Mouse (Mus musculus) intestine, postnatal 0 days (tissue): ENCODE measurements around the gene Cntrob. TPM values are rescaled to one million over a fixed set of nuclear protein-coding genes. Genes with fewer than 3 reads are reported as not detected.

Source experiments
- ATAC-seq: fragments of 200-750 bp; cut with Nextera tagmentation; 2 replicates; pipeline ENCODE4 v1.8.0; 2017; ENCODE audit warnings: mild to moderate bottlenecking, moderate TSS enrichment, moderate library complexity
- H3K27ac ChIP-seq: fragments of 300-500 bp; sonication (generic); 2 replicates; pipeline ENCODE4 v1.5.1; 2014; ENCODE audit warnings: mild to moderate bottlenecking, low read depth, low read length, moderate library complexity
- H3K27me3 ChIP-seq: fragments of 300-500 bp; sonication (generic); replicated peaks from 2 replicates; pipeline ENCODE4 v1.6.1; 2014; ENCODE audit warnings: low read length, mixed read lengths; ENCODE audit not compliant: control insufficient read depth, insufficient read depth
- H3K36me3 ChIP-seq: fragments of 300-500 bp; sonication (generic); 2 replicates; pipeline ENCODE4 v1.6.1; 2014; ENCODE audit warnings: mild to moderate bottlenecking, moderate library complexity; ENCODE audit not compliant: control insufficient read depth, insufficient read depth
- H3K4me1 ChIP-seq: fragments of 300-500 bp; sonication (generic); replicated peaks from 2 replicates; pipeline ENCODE4 v1.6.1; 2014; ENCODE audit warnings: antibody characterized with exemption, low read length, mixed read lengths; ENCODE audit not compliant: control insufficient read depth, insufficient read depth
- H3K4me2 ChIP-seq: fragments of 300-500 bp; sonication (generic); replicated peaks from 2 replicates; pipeline ENCODE4 v1.6.1; 2014; ENCODE audit warnings: low read depth, mild to moderate bottlenecking, moderate library complexity
- H3K4me3 ChIP-seq: fragments of 300-500 bp; sonication (generic); 2 replicates; pipeline ENCODE4 v1.5.1; 2014; ENCODE audit warnings: low read depth, low read length
- H3K9ac ChIP-seq: fragments of 300-500 bp; sonication (generic); 2 replicates; pipeline ENCODE4 v1.6.1; 2014; ENCODE audit warnings: mild to moderate bottlenecking, low read depth, low read length
- H3K9me3 ChIP-seq: fragments of 300-500 bp; sonication (generic); 2 replicates; pipeline ENCODE4 v1.6.1; 2016; ENCODE audit warnings: mixed run types; ENCODE audit not compliant: control insufficient read depth
- CTCF ChIP-seq: sonication (generic); IDR thresholded peaks from 2 replicates; pipeline ENCODE4 v1.5.1; 2016; ENCODE audit warnings: low read depth, mild to moderate bottlenecking, control low read depth, antibody characterized with exemption, moderate library complexity
- WGBS: fragments of 180-500 bp; shearing (Covaris S2); extraction: QIAGEN DNeasy Blood & Tissue Kit; methylation state at CpG from one replicate; pipeline ENCODE4 v1.1.7; 2014; 5-methylcytosine and 5-hydroxymethylcytosine counted together
- polyA plus RNA-seq: library from polyadenylated mRNA; unstranded; fragments of >200 nt; fragmentation: Nextera tagmentation; extraction: Ambion mirVana; gene quantifications from 2 replicates; pipeline ENCODE4 v1.2.1, GENCODE M21; 2015

Cntrob gene
- polyA plus RNA-seq, 1 experiment from 2014 or later: 7.9 TPM

DNA sequence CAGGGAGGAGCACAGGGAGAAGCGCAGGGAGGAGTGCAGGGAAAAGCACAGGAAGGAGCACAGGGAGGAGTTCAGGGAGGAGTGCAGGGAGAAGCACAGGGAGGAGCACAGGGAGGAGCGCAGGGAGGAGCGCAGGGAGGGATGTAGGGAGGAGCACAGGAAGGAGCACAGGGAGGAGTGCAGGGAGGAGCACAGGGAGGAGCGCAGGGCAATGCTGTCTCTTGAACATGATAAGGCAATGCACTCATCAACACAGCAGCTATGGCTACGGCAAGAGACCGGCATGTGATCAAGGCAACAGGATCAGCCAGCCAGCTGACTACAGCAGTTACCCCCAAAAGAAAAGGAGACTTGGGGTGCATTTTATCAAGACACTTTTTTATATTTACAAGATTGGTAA lies 7.2 kb downstream of the Cntrob start:
- Histone ChIP-seq H3K9me3 (no peaks in the 10 kb centered on the region), H3K27me3 (no peaks in the 10 kb centered on the region), H3K4me1 (no peaks in the 10 kb centered on the region), H3K27ac (no peak overlapping the region), H3K4me2 (no peak overlapping the region), H3K9ac (no peak overlapping the region), H3K4me3 (no peak overlapping the region), H3K36me3 (peaks cover 37% of the 10 kb centered on the region)
- ATAC-seq: no peak
- no peak for TF ChIP-seq CTCF
- WGBS: 96% methylated on average over 6 of the region's 6 CpGs

DNA sequence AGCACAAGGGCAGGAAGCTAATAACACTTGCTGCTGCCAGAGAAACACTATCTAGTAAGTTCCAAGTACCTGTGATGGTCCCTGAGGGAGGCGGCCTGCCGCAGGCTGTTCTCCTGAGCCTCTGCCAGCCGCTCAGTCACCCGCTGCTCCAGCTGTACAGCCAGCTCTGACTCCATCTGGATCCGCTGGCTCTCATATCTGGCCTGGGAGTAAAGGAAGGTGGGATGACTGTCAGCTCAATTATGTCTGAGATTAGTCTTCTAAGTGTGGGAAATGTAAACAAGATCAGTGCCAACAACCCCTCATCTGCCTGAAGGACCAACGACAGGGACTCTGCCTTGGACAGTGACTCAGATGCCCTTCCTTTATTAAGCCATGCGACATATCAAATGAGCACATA lies 12.3 kb downstream of the Cntrob start:
- Histone ChIP-seq H3K4me3 (no peak overlapping the region), H3K27me3 (no peaks in the 10 kb centered on the region), H3K4me2 (no peak overlapping the region), H3K27ac (no peak overlapping the region), H3K9ac (no peak overlapping the region), H3K9me3 (no peaks in the 10 kb centered on the region), H3K4me1 (no peaks in the 10 kb centered on the region), H3K36me3 (peaks cover 52% of the 10 kb centered on the region)
- TF ChIP-seq CTCF: no peak
- WGBS: 78% methylated on average over 7 of the region's 7 CpGs
- ATAC-seq: no peak

DNA sequence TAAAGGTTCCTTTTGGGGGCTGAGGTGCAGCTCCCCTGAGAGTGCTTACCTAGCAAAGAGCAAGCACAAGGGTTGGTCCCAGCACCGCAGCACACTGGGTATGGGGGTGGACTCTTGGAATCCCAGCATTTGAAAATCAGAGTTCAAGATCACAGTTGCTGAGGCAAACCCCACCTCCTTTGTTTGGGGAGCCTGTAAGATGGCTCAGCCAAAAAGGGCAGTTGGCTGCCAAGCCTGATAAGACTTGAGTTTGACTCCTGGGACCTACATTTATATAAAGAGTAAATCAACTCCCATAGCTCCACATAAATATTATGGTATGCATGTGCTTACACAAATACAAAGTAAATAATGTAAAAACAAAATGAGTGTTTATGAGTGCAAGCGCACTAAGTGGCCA lies 17.5 kb downstream of the Cntrob start:
- Histone ChIP-seq H3K36me3 (peaks cover 64% of the 10 kb centered on the region), H3K9me3 (no peaks in the 10 kb centered on the region), H3K4me2 (no peak overlapping the region), H3K27ac (no peak overlapping the region), H3K27me3 (no peaks in the 10 kb centered on the region), H3K4me1 (no peaks in the 10 kb centered on the region), H3K9ac (no peak overlapping the region), H3K4me3 (no peak overlapping the region)
- 85% methylated on average over 2 of the region's 2 CpGs for WGBS
- TF ChIP-seq CTCF: no peak
- ATAC-seq: no peak

DNA sequence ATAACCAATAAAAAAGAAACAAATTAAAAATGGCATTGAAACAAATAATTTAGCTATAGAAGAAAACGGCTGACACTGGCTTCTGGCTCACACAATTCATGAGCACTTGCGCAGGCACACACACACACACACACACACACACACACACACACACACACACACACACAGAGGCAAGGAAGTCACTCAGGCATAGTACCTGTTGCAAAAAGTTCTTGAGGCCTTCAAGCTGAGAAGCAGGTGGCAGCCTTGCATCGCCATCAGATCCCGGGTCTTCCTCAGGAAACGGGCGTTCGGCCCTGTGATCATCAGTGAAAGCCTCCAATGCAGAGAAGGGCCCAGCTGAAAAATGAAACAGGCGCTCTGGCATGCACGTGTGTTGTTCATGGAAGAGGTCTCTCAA lies 18.3 kb downstream of the Cntrob start:
- Histone ChIP-seq H3K4me1 (no peaks in the 10 kb centered on the region), H3K36me3 (peaks cover 58% of the 10 kb centered on the region), H3K9me3 (no peaks in the 10 kb centered on the region), H3K27ac (no peak overlapping the region), H3K27me3 (no peaks in the 10 kb centered on the region), H3K4me3 (no peak overlapping the region), H3K9ac (no peak overlapping the region), H3K4me2 (no peak overlapping the region)
- TF ChIP-seq CTCF: no peak
- no peak for ATAC-seq
- 89% methylated on average over 9 of the region's 9 CpGs for WGBS

DNA sequence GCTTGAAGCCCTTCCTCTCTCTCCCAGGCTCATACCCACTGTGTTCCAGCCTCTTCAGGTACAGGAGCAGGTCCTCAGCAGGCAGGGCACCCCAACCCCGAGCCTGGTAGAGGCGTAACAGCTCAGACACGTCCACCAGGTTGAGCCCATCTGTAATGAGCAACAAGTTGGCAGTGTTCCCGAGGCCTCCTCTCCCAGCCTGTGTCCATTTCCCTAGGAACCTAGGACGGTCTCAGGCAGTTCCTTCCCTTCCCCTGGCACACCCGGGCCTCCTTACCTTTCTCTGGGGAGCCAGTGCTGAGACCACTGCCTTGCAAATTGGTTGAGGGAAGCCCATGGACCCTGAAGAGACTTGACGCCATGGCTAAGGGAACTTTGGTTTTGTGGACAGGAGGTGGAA lies 20.8 kb downstream of the Cntrob start:
- Histone ChIP-seq H3K4me1 (no peaks in the 10 kb centered on the region), H3K36me3 (peaks cover 52% of the 10 kb centered on the region), H3K27ac (no peak overlapping the region), H3K4me3 (no peak overlapping the region), H3K9ac (no peak overlapping the region), H3K9me3 (no peaks in the 10 kb centered on the region), H3K27me3 (no peaks in the 10 kb centered on the region), H3K4me2 (no peak overlapping the region)
- TF ChIP-seq CTCF: no peak
- ATAC-seq: no peak
- 88% methylated on average over 7 of the region's 7 CpGs for WGBS

DNA sequence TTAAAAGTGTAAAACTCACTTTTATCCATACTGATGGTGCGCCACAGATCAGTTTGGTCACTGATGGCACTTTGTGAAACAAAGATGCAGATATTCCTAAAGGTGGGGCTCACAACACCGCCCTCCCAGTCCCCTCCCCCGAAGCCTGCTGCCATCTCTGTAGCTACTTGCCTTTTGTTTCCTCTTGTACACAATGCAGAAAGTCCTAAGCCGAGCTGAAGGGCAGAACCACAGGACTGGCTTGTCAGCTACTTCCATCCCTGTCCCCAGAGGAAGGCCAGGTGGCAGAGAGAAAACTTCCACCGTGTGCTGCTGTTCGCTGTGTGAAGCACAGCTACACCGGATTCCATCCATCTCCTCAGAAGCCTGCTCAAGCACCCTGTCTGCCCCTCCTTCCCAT lies 25.3 kb downstream of the Cntrob start:
- Histone ChIP-seq H3K9me3 (no peaks in the 10 kb centered on the region), H3K4me2 (no peak overlapping the region), H3K27ac (no peak overlapping the region), H3K9ac (no peak overlapping the region), H3K4me3 (no peak overlapping the region), H3K36me3 (peaks cover 20% of the 10 kb centered on the region), H3K4me1 (no peaks in the 10 kb centered on the region), H3K27me3 (no peaks in the 10 kb centered on the region)
- 77% methylated on average over 7 of the region's 7 CpGs for WGBS
- TF ChIP-seq CTCF: no peak
- ATAC-seq: no peak

DNA sequence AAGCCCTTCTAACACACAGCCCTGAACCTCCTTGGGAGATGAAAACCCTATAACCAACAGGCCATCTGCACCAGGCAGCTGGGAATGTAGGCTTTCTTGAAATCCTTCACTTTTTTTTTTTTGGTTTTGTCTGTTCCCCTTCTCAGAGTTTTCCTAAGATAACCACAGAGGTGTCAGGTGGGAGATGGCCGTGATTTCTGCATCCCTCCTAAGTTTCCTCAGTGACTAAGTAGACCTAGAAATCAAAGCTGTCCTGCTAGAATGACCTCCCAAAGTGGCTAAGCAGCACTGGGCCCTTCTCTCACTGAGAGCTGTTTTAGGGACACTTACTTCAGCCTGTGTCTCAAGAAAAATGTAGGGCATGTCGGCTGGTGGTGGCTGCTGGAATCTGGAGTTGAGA lies 25.8 kb downstream of the Cntrob start:
- Histone ChIP-seq H3K27me3 (no peaks in the 10 kb centered on the region), H3K9me3 (no peaks in the 10 kb centered on the region), H3K4me2 (no peak overlapping the region), H3K4me1 (no peaks in the 10 kb centered on the region), H3K4me3 (no peak overlapping the region), H3K36me3 (peaks cover 15% of the 10 kb centered on the region), H3K27ac (no peak overlapping the region), H3K9ac (no peak overlapping the region)
- WGBS: 91% methylated on average over 2 of the region's 2 CpGs
- no peak for TF ChIP-seq CTCF
- no peak for ATAC-seq
